Mouse (Mus musculus) neural tube, embryonic 15.5 days (tissue): ENCODE results near the gene Mpv17l2. TPM values are rescaled to one million over a fixed set of nuclear protein-coding genes. Genes with fewer than 3 reads are reported as not detected.

Source experiments
- ATAC-seq: fragments of 200-750 bp; cut with Nextera tagmentation; 2 replicates; pipeline ENCODE4 v1.8.0; 2017; ENCODE audit warnings: mild to moderate bottlenecking, moderate TSS enrichment, moderate library complexity; ENCODE audit not compliant: low FRiP score
- H3K27ac ChIP-seq: fragments of 300-500 bp; sonication (generic); replicated peaks from 2 replicates; pipeline ENCODE4 v1.5.1; 2015; ENCODE audit warnings: mild to moderate bottlenecking, inconsistent platforms
- H3K27me3 ChIP-seq: fragments of 300-500 bp; sonication (generic); replicated peaks from 2 replicates; pipeline ENCODE4 v1.6.1; 2015; ENCODE audit warnings: inconsistent platforms
- H3K36me3 ChIP-seq: fragments of 300-500 bp; sonication (generic); 2 replicates; pipeline ENCODE4 v1.6.1; 2015; ENCODE audit warnings: inconsistent platforms
- H3K4me1 ChIP-seq: fragments of 300-500 bp; sonication (generic); 2 replicates; pipeline ENCODE4 v1.6.1; 2015; ENCODE audit warnings: inconsistent platforms
- H3K4me2 ChIP-seq: fragments of 300-500 bp; sonication (generic); 2 replicates; pipeline ENCODE4 v1.6.1; 2015; ENCODE audit warnings: inconsistent platforms, mild to moderate bottlenecking, moderate library complexity
- H3K4me3 ChIP-seq: fragments of 300-500 bp; sonication (generic); replicated peaks from 2 replicates; pipeline ENCODE4 v1.5.1; 2015; ENCODE audit warnings: mild to moderate bottlenecking, inconsistent platforms
- H3K9ac ChIP-seq: fragments of 300-500 bp; sonication (generic); replicated peaks from 2 replicates; pipeline ENCODE4 v1.6.1; 2015; ENCODE audit warnings: mild to moderate bottlenecking, inconsistent platforms
- H3K9me3 ChIP-seq: fragments of 300-500 bp; sonication (generic); replicated peaks from 2 replicates; pipeline ENCODE4 v1.6.1; 2016; ENCODE audit warnings: inconsistent platforms
- WGBS: fragments of 180-500 bp; shearing (Covaris S2); methylation state at CpG from one replicate; pipeline ENCODE4 v1.1.7; 2015; ENCODE audit warnings: mixed read lengths; 5-methylcytosine and 5-hydroxymethylcytosine counted together
- polyA plus RNA-seq: library from polyadenylated mRNA; unstranded; fragments of >200 nt; fragmentation: Nextera tagmentation; extraction: Ambion mirVana; gene quantifications from 2 replicates; pipeline ENCODE4 v1.2.1, GENCODE M21; 2015

Mpv17l2 gene
- polyA plus RNA-seq, 1 experiment from 2014 or later: 43.5 TPM

- Histone ChIP-seq H3K9ac (no peak overlapping the region), H3K4me2 (no peak overlapping the region), H3K36me3 (no peaks in the 10 kb centered on the region), H3K27me3 (peaks cover 58% of the 10 kb centered on the region), H3K9me3 (no peaks in the 10 kb centered on the region), H3K4me3 (no peak overlapping the region), H3K27ac (no peak overlapping the region), H3K4me1 (peaks cover 48% of the 10 kb centered on the region)
- no peak for ATAC-seq
- WGBS: 38% methylated on average over 10 of the region's 10 CpGs
Measured at GRCm38 (mm10) chr8:70800648-70801047, 39.9 kb upstream of the Mpv17l2 start.

- peak overlapping the region; percentile 93 for H3K4me2 ChIP-seq
- WGBS: 11% methylated on average over 15 of the region's 15 CpGs
- no peak overlapping the region for H3K9ac ChIP-seq
- H3K9me3 ChIP-seq: no peaks in the 10 kb centered on the region
- H3K27ac ChIP-seq: no peak overlapping the region
- H3K27me3 ChIP-seq: peaks cover 35% of the 10 kb centered on the region
- peaks cover 36% of the 10 kb centered on the region for H3K4me1 ChIP-seq
- H3K36me3 ChIP-seq: no peaks in the 10 kb centered on the region
- peak overlapping the region; percentile 61 for H3K4me3 ChIP-seq
- no peak for ATAC-seq
Measured at GRCm38 (mm10) chr8:70798281-70798680, 37.5 kb upstream of the Mpv17l2 start.

- Histone ChIP-seq H3K4me1 (peaks cover 46% of the 10 kb centered on the region), H3K36me3 (no peaks in the 10 kb centered on the region), H3K9me3 (no peaks in the 10 kb centered on the region), H3K4me3 (peak overlapping the region; percentile 61), H3K27me3 (peaks cover 27% of the 10 kb centered on the region), H3K4me2 (peak overlapping the region; percentile 93), H3K9ac (peak overlapping the region; percentile 60), H3K27ac (peak overlapping the region; percentile 60; the same call in 1 of the 2 replicates)
- WGBS: under 1% methylated on average over 56 of the region's 57 CpGs
- peak; percentile 86 for ATAC-seq
Measured at GRCm38 (mm10) chr8:70797081-70798070, 36.6 kb upstream of the Mpv17l2 start.

GRCm38 (mm10) chr8:70796403-70797080, 35.8 kb upstream of the Mpv17l2 start:
- ATAC-seq: no peak

GRCm38 (mm10) chr8:70795370-70795769, 34.6 kb upstream of the Mpv17l2 start:
- Histone ChIP-seq H3K4me1 (peaks cover 60% of the 10 kb centered on the region), H3K27me3 (peaks cover 19% of the 10 kb centered on the region), H3K27ac (no peak overlapping the region), H3K36me3 (no peaks in the 10 kb centered on the region), H3K9me3 (no peaks in the 10 kb centered on the region), H3K4me3 (no peak overlapping the region), H3K9ac (no peak overlapping the region), H3K4me2 (no peak overlapping the region)
- WGBS: 81% methylated on average over 2 of the region's 2 CpGs
- ATAC-seq: no peak

More at GRCm38 (mm10) chr8:70796403-70797080, 35.8 kb upstream of the Mpv17l2 start:
- peak overlapping the region; percentile 61 for H3K4me3 ChIP-seq
- peak overlapping the region; percentile 63; the same call in 1 of the 2 replicates for H3K27ac ChIP-seq
- peak overlapping the region; percentile 60 for H3K9ac ChIP-seq
- no peaks in the 10 kb centered on the region for H3K9me3 ChIP-seq
- H3K4me2 ChIP-seq: peak overlapping the region; percentile 93
- 2% methylated on average over 54 of the region's 54 CpGs for WGBS
- peaks cover 52% of the 10 kb centered on the region for H3K4me1 ChIP-seq
- peaks cover 20% of the 10 kb centered on the region for H3K27me3 ChIP-seq
- H3K36me3 ChIP-seq: no peaks in the 10 kb centered on the region

GRCm38 (mm10) chr8:70794215-70794614, 33.5 kb upstream of the Mpv17l2 start:
- H3K4me2 ChIP-seq: no peak overlapping the region
- 82% methylated on average over 2 of the region's 2 CpGs for WGBS
- no peak overlapping the region for H3K27ac ChIP-seq
- H3K36me3 ChIP-seq: no peaks in the 10 kb centered on the region
- H3K4me3 ChIP-seq: no peak overlapping the region
- peaks cover 60% of the 10 kb centered on the region for H3K4me1 ChIP-seq
- no peak overlapping the region for H3K9ac ChIP-seq
- no peak for ATAC-seq
- H3K9me3 ChIP-seq: no peaks in the 10 kb centered on the region
- H3K27me3 ChIP-seq: peaks cover 9% of the 10 kb centered on the region

GRCm38 (mm10) chr8:70792700-70793099, 32.0 kb upstream of the Mpv17l2 start:
- WGBS: under 1% methylated on average over 20 of the region's 20 CpGs
- Histone ChIP-seq H3K9ac (peak overlapping the region; percentile 82; the same call in 1 of the 2 replicates), H3K4me3 (peak overlapping the region; percentile 61), H3K4me2 (peak overlapping the region; percentile 75), H3K27me3 (peaks cover 7% of the 10 kb centered on the region), H3K36me3 (peaks cover 8% of the 10 kb centered on the region; the same call in 1 of the 2 replicates), H3K9me3 (no peaks in the 10 kb centered on the region), H3K27ac (peak overlapping the region; percentile 83), H3K4me1 (peaks cover 52% of the 10 kb centered on the region)
- ATAC-seq: peak; percentile 52

- Histone ChIP-seq H3K27ac (peak overlapping the region; percentile 83), H3K4me3 (peak overlapping the region; percentile 61), H3K36me3 (peaks cover 13% of the 10 kb centered on the region), H3K4me1 (peaks cover 48% of the 10 kb centered on the region), H3K9me3 (no peaks in the 10 kb centered on the region), H3K27me3 (peaks cover 7% of the 10 kb centered on the region), H3K4me2 (peak overlapping the region; percentile 75), H3K9ac (peak overlapping the region; percentile 82)
- peak; percentile 80 for ATAC-seq
- WGBS: 6% methylated on average over 58 of the region's 58 CpGs
Measured at GRCm38 (mm10) chr8:70791975-70792691, 31.4 kb upstream of the Mpv17l2 start.

GRCm38 (mm10) chr8:70791294-70791701, 30.6 kb upstream of the Mpv17l2 start:
- peak overlapping the region; percentile 82 for H3K9ac ChIP-seq
- no peak for ATAC-seq
- H3K27ac ChIP-seq: 0 out of 2 replicates have a peak overlapping the region, but pooled peaks have one; percentile 83
- peak overlapping the region; percentile 75 for H3K4me2 ChIP-seq
- peaks cover 7% of the 10 kb centered on the region for H3K27me3 ChIP-seq
- WGBS: 77% methylated on average over 7 of the region's 7 CpGs
- H3K36me3 ChIP-seq: peaks cover 21% of the 10 kb centered on the region
- H3K9me3 ChIP-seq: no peaks in the 10 kb centered on the region
- H3K4me1 ChIP-seq: peaks cover 42% of the 10 kb centered on the region
- H3K4me3 ChIP-seq: peak overlapping the region; percentile 61

- Histone ChIP-seq H3K9ac (peak overlapping the region; percentile 82; the same call in 1 of the 2 replicates), H3K27me3 (peaks cover 7% of the 10 kb centered on the region), H3K4me3 (peak overlapping the region; percentile 61; the same call in 1 of the 2 replicates), H3K27ac (no peak overlapping the region), H3K4me1 (peaks cover 37% of the 10 kb centered on the region), H3K4me2 (peak overlapping the region; percentile 75), H3K9me3 (no peaks in the 10 kb centered on the region), H3K36me3 (peaks cover 25% of the 10 kb centered on the region)
- 60% methylated on average over 8 of the region's 8 CpGs for WGBS
- no peak for ATAC-seq
Measured at GRCm38 (mm10) chr8:70790846-70791245, 30.1 kb upstream of the Mpv17l2 start.

- H3K27ac ChIP-seq: no peak overlapping the region
Measured at GRCm38 (mm10) chr8:70789046-70789445, 28.3 kb upstream of the Mpv17l2 start.

More at GRCm38 (mm10) chr8:70789046-70789445, 28.3 kb upstream of the Mpv17l2 start:
- no peak overlapping the region for H3K4me3 ChIP-seq
- H3K9me3 ChIP-seq: no peaks in the 10 kb centered on the region
- ATAC-seq: no peak
- H3K4me1 ChIP-seq: peaks cover 33% of the 10 kb centered on the region
- H3K36me3 ChIP-seq: peaks cover 43% of the 10 kb centered on the region
- WGBS: 83% methylated on average over 10 of the region's 10 CpGs
- no peak overlapping the region for H3K9ac ChIP-seq
- no peak overlapping the region for H3K4me2 ChIP-seq
- H3K27me3 ChIP-seq: peaks cover 7% of the 10 kb centered on the region
